In genomic region chr7:67230640-67231140, GRCm38 (mm10) we compare ENCODE assay signal across 10 mouse cellular contexts. TPM values are rescaled to one million over a fixed set of nuclear protein-coding genes. Genes with fewer than 3 reads are reported as not detected.
DNase-seq lines count a peak whose midpoint lies in the region; ATAC-seq and TF ChIP-seq lines count a peak whose summit lies in the region.
"Had no signal": no experiment of that assay in that cellular context is flagged by ENCODE, and none has a peak within 500 bp of the region (broad histone marks: within the 10 kb centered on the region; RNA-seq: fewer than 3 reads in every experiment).

No protein-coding gene starts in this region.

- no peak overlapping the region for H3K9ac ChIP-seq in forebrain, embryonic 13.5 days
- H3K9ac ChIP-seq in intestine, embryonic 14.5 days (ENCODE audit: low read length) = no peak overlapping the region
- no peak overlapping the region for H3K9ac ChIP-seq in intestine, embryonic 15.5 days
- H3K9ac ChIP-seq in neural tube, embryonic 11.5 days (ENCODE audit: low read length) = no peak overlapping the region
- no peak overlapping the region for H3K9ac ChIP-seq in neural tube, embryonic 15.5 days (replicated peaks)
- H3K9ac ChIP-seq: neural tube, embryonic 12.5 days had no signal

- no peaks in the 10 kb centered on the region for H3K27me3 ChIP-seq in forebrain, embryonic 13.5 days
- no peaks in the 10 kb centered on the region for H3K27me3 ChIP-seq in forebrain, embryonic 10.5 days (ENCODE audit: poor library complexity, severe bottlenecking)
- H3K27me3 ChIP-seq in intestine, embryonic 14.5 days (replicated peaks; ENCODE audit: control insufficient read depth, insufficient read depth, low read length) = no peaks in the 10 kb centered on the region
- no peaks in the 10 kb centered on the region for H3K27me3 ChIP-seq in intestine, embryonic 15.5 days (replicated peaks)
- no peaks in the 10 kb centered on the region for H3K27me3 ChIP-seq in neural tube, embryonic 11.5 days (ENCODE audit: control insufficient read depth, insufficient read depth, low read length)
- no peaks in the 10 kb centered on the region for H3K27me3 ChIP-seq in neural tube, embryonic 15.5 days (replicated peaks)
- H3K27me3 ChIP-seq in myocyte (ENCODE audit: control insufficient read depth, insufficient read depth, insufficient read length) = no peaks in the 10 kb centered on the region
- H3K27me3 ChIP-seq: neural tube, embryonic 12.5 days had no signal

- no peak for DNase-seq in forebrain, embryonic 10.5 days (ENCODE audit: extremely low spot score, low spot score)
- peak; percentile 48 for DNase-seq in intestine, embryonic 14.5 days (ENCODE audit: low spot score)
- no peak for DNase-seq in neural tube, embryonic 11.5 days (ENCODE audit: low spot score)
- no peak for DNase-seq in frontal cortex, postnatal 10 days (ENCODE audit: low spot score in 2 of 2)

- ATAC-seq in forebrain, embryonic 13.5 days = 0 out of 2 replicates have a peak, but pooled peaks have one; percentile 3
- no peak for ATAC-seq in intestine, embryonic 14.5 days (replicated peaks; ENCODE audit: low FRiP score, low TSS enrichment, low read depth)
- no peak for ATAC-seq in intestine, embryonic 15.5 days
- no peak for ATAC-seq in neural tube, embryonic 11.5 days (ENCODE audit: insufficient read depth, low FRiP score, low TSS enrichment)
- ATAC-seq in neural tube, embryonic 15.5 days (ENCODE audit: low FRiP score) = no peak
- ATAC-seq: intestine, postnatal 0 days had no signal

- 86% methylated on average over 3 of the region's 3 CpGs for WGBS in forebrain, embryonic 13.5 days
- WGBS in forebrain, embryonic 10.5 days = 86% methylated on average over 3 of the region's 3 CpGs
- 73% methylated on average over 3 of the region's 3 CpGs for WGBS in intestine, embryonic 14.5 days
- WGBS in intestine, embryonic 15.5 days = 85% methylated on average over 3 of the region's 3 CpGs
- WGBS in neural tube, embryonic 11.5 days = 79% methylated on average over 3 of the region's 3 CpGs
- 89% methylated on average over 3 of the region's 3 CpGs for WGBS in neural tube, embryonic 15.5 days

- peaks cover 41% of the 10 kb centered on the region for H3K36me3 ChIP-seq in forebrain, embryonic 13.5 days (ENCODE audit: poor library complexity, severe bottlenecking)
- H3K36me3 ChIP-seq in forebrain, embryonic 10.5 days (replicated peaks) = peaks cover 39% of the 10 kb centered on the region
- peaks cover 48% of the 10 kb centered on the region for H3K36me3 ChIP-seq in intestine, embryonic 14.5 days (ENCODE audit: control insufficient read depth, insufficient read depth, low read length)
- H3K36me3 ChIP-seq in intestine, embryonic 15.5 days = 0 out of 2 replicates have a peak, but pooled peaks cover 5% of the 10 kb centered on the region
- peaks cover 2% of the 10 kb centered on the region; the same call in 1 of the 2 replicates for H3K36me3 ChIP-seq in neural tube, embryonic 11.5 days (ENCODE audit: control insufficient read depth, insufficient read depth, low read length)
- H3K36me3 ChIP-seq in neural tube, embryonic 15.5 days = peaks cover 37% of the 10 kb centered on the region
- peaks cover 31% of the 10 kb centered on the region for H3K36me3 ChIP-seq in myocyte (ENCODE audit: control insufficient read depth, insufficient read depth)

- H3K4me1 ChIP-seq in forebrain, embryonic 13.5 days = peaks cover 10% of the 10 kb centered on the region
- no peaks in the 10 kb centered on the region for H3K4me1 ChIP-seq in forebrain, embryonic 10.5 days
- no peaks in the 10 kb centered on the region for H3K4me1 ChIP-seq in intestine, embryonic 14.5 days (replicated peaks; ENCODE audit: control insufficient read depth, insufficient read depth, low read length)
- no peaks in the 10 kb centered on the region for H3K4me1 ChIP-seq in intestine, embryonic 15.5 days (replicated peaks)
- H3K4me1 ChIP-seq in neural tube, embryonic 11.5 days (ENCODE audit: control insufficient read depth, insufficient read depth, low read length) = no peaks in the 10 kb centered on the region
- peaks cover 8% of the 10 kb centered on the region; the same call in 1 of the 2 replicates for H3K4me1 ChIP-seq in neural tube, embryonic 15.5 days
- H3K4me1 ChIP-seq: neural tube, embryonic 12.5 days had no signal

- no peaks in the 10 kb centered on the region for H3K9me3 ChIP-seq in forebrain, embryonic 13.5 days (replicated peaks)
- no peaks in the 10 kb centered on the region for H3K9me3 ChIP-seq in forebrain, embryonic 10.5 days
- no peaks in the 10 kb centered on the region for H3K9me3 ChIP-seq in intestine, embryonic 14.5 days (ENCODE audit: control insufficient read depth, low read length)
- H3K9me3 ChIP-seq in intestine, embryonic 15.5 days = no peaks in the 10 kb centered on the region
- H3K9me3 ChIP-seq in neural tube, embryonic 11.5 days (ENCODE audit: control insufficient read depth, low read length) = no peaks in the 10 kb centered on the region
- no peaks in the 10 kb centered on the region for H3K9me3 ChIP-seq in neural tube, embryonic 15.5 days (replicated peaks)
- H3K9me3 ChIP-seq: neural tube, embryonic 12.5 days had no signal

- H3K4me3 ChIP-seq in forebrain, embryonic 13.5 days = no peak overlapping the region
- H3K4me3 ChIP-seq in forebrain, embryonic 10.5 days = no peak overlapping the region
- H3K4me3 ChIP-seq in intestine, embryonic 14.5 days (ENCODE audit: low read depth, low read length) = no peak overlapping the region
- H3K4me3 ChIP-seq in intestine, embryonic 15.5 days (replicated peaks) = no peak overlapping the region
- no peak overlapping the region for H3K4me3 ChIP-seq in neural tube, embryonic 11.5 days (ENCODE audit: low read depth, low read length)
- H3K4me3 ChIP-seq in neural tube, embryonic 15.5 days (replicated peaks) = no peak overlapping the region
- H3K4me3 ChIP-seq in myocyte = no peak overlapping the region
- H3K4me3 ChIP-seq: neural tube, embryonic 12.5 days had no signal

- H3K4me2 ChIP-seq in forebrain, embryonic 13.5 days = no peak overlapping the region
- H3K4me2 ChIP-seq in intestine, embryonic 14.5 days (ENCODE audit: low read length) = no peak overlapping the region
- no peak overlapping the region for H3K4me2 ChIP-seq in intestine, embryonic 15.5 days (replicated peaks)
- H3K4me2 ChIP-seq in neural tube, embryonic 11.5 days (ENCODE audit: low read depth) = no peak overlapping the region
- no peak overlapping the region for H3K4me2 ChIP-seq in neural tube, embryonic 15.5 days
- H3K4me2 ChIP-seq in myocyte (ENCODE audit: low read depth) = no peak overlapping the region
- H3K4me2 ChIP-seq: neural tube, embryonic 12.5 days had no signal

- no peaks in the 10 kb centered on the region for H3K79me2 ChIP-seq in myocyte (ENCODE audit: control insufficient read depth, insufficient read depth)

- peak; percentile 16 for TF ChIP-seq POLR2A in myocyte (IDR thresholded peaks at IDR 0.05; ENCODE audit: insufficient read length, low read depth)

- H3K27ac ChIP-seq in forebrain, embryonic 13.5 days = peak overlapping the region; percentile 51; the same call in 1 of the 2 replicates
- no peak overlapping the region for H3K27ac ChIP-seq in forebrain, embryonic 10.5 days
- H3K27ac ChIP-seq in intestine, embryonic 14.5 days (ENCODE audit: low read depth) = no peak overlapping the region
- no peak overlapping the region for H3K27ac ChIP-seq in intestine, embryonic 15.5 days
- 0 out of 2 replicates have a peak overlapping the region, but pooled peaks have one; percentile 39 for H3K27ac ChIP-seq in neural tube, embryonic 11.5 days (ENCODE audit: low read depth, low read length)
- H3K27ac ChIP-seq in neural tube, embryonic 15.5 days (replicated peaks) = no peak overlapping the region
- H3K27ac ChIP-seq: neural tube, embryonic 12.5 days had no signal

- H3ac ChIP-seq in myocyte (ENCODE audit: control insufficient read depth, insufficient read length) = no peak overlapping the region

TF ChIP-seq in myocyte, 11 proteins besides CTCF, POLR2A, EP300 and RAD21:
- no peak for TF ChIP-seq MYOG (IDR thresholded peaks at IDR 0.05; ENCODE audit: control insufficient read depth in 1 of 3, insufficient read depth in 1 of 3, insufficient read length in 2 of 3, low read depth in 2 of 3)
- no peak for TF ChIP-seq MAX (IDR thresholded peaks at IDR 0.05; ENCODE audit: low read depth)
- no peak for TF ChIP-seq CEBPB (IDR thresholded peaks at IDR 0.05; ENCODE audit: insufficient read depth, poor library complexity, severe bottlenecking)
- no peak for TF ChIP-seq SRF (IDR thresholded peaks at IDR 0.05; ENCODE audit: control insufficient read depth, insufficient read length, low read depth)
- TF ChIP-seq POLR2AphosphoS2 (IDR thresholded peaks at IDR 0.05; ENCODE audit: insufficient read length, low read depth) = peak; percentile 47

RNA-seq across cellular contexts. Expression of gene Lysmd4, which starts 8.3 kb away (rescaled TPM):
- 21.7 and 23.2 TPM in 2 replicates for polyA plus RNA-seq in forebrain, embryonic 13.5 days (2015; fragmentation: Nextera tagmentation; extraction: Ambion mirVana)
- polyA plus RNA-seq in forebrain, embryonic 10.5 days (2016; fragmentation: Nextera tagmentation; extraction: Ambion mirVana) = 11.2 and 12.6 TPM in 2 replicates
- 10.6 and 12.2 TPM in 2 replicates for polyA plus RNA-seq in intestine, embryonic 14.5 days (2014; fragmentation: Nextera tagmentation; extraction: Ambion mirVana)
- polyA plus RNA-seq in intestine, embryonic 15.5 days (2015; fragmentation: Nextera tagmentation; extraction: Ambion mirVana) = 11.1 and 12.5 TPM in 2 replicates
- polyA plus RNA-seq in neural tube, embryonic 11.5 days (2014; fragmentation: Nextera tagmentation; extraction: Ambion mirVana) = 12.2 and 17.5 TPM in 2 replicates
- 33.1 and 37.0 TPM in 2 replicates for polyA plus RNA-seq in neural tube, embryonic 15.5 days (2015; fragmentation: Nextera tagmentation; extraction: Ambion mirVana)
- 7.7 TPM for polyA plus RNA-seq in myocyte (2012; fragmentation: generic; extraction: Trizol)

Comparison
In these comparisons a context has a peak if more than half of its experiments do, and no peak if none do; other contexts are left out.
1. H3K27ac ChIP-seq: peak in forebrain, embryonic 13.5 days (single experiment) and neural tube, embryonic 11.5 days (single experiment); none in forebrain, embryonic 10.5 days (single experiment), intestine, embryonic 14.5 days (single experiment), intestine, embryonic 15.5 days (single experiment) and neural tube, embryonic 15.5 days (single experiment).